Mouse (Mus musculus) inflammation-experienced regulatory T-cells, adult 6 months (primary cell): ENCODE data around the gene Ifrd2. TPM values are rescaled to one million over a fixed set of nuclear protein-coding genes. Genes with fewer than 3 reads are reported as not detected.
"Not testable (repeated sequence)": the region's sequence is repeated elsewhere in the genome, so short reads cannot be mapped to it uniquely, and the experiment has no call there.

Experiments
- ATAC-seq: one replicate; pipeline ENCODE4 v1.8.0; 2017
- polyA plus RNA-seq, 3 experiments: library from polyadenylated mRNA; unstranded; fragments of 100-300 nt; shearing (Covaris generic); gene quantifications; one replicate each; pipeline ENCODE4 v1.2.1; 2017

Gene Ifrd2
- polyA plus RNA-seq, 3 experiments from 2014 or later = 13.7 to 32.0 (median 31.7) TPM

DNA sequence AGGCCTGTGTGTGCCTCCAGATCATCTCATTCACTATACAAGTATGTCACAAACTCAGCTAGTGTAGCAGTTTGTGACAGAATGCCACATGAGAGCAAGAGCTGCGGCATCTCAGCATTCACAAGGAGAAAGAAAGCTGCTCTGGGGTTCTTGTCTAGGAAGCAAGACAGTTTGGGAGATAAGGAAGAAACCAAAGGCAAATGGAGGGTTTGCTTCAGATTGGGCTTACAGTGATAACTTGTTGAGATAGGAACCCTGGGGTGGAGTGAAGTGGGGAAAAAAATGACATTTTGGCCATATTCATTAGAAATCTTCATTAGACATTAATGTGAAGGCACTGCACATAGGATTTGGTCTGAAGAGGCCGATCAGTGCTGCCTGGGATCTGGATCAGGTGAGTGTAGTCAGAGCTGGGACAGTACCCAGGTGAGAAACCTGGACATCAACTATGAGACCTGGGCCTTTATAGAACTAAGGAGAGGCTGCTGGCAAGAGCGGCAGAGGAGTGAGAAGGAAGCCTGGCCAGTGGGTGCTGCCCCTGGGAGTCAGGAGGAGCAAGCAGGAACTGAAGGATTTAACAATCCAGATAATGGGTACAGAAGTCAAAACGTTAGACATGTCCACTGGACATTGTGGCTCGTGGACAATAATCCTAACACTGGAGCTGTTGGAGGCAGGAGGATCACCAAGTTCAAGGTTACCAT, 34.6 kb upstream of the Ifrd2 start:
- ATAC-seq = no peak

DNA sequence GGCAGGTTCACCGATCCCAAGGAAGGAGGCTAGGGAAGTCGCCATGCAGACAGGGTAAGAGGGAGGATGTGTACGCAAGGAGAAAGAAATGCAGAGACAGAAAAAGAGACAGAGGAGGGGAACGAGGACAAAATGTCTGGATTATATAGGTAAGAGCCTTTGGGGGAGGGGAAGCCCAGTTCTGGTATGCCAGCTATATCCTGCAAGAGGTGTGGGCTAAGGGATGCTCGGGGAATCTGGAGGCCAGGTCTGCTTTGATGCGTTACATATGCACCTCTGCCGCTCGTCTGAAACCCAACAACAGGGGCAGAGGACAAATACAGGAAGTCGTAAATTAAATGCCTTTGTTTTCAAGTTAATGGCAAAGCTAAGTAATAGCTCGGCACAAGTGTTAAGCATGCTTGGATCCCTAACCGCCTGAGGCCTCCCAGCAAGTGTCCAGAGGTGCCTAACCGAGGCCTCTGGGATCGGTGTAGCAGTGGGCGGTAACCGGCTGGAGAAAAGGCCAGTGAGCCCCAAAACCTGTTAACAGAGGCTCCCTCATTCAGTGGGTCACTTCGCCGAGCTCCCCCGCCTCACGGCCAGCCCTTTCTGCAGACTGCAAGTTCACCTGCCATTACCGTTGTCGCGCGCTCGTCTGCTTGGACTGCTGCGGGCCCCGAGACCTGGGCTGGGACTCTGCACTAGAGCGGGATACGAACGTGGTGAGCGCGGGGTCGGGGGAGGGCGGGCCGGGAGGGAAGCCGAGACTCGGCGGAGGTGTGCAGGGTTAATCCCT, 33.7 kb upstream of the Ifrd2 start:
- no peak for ATAC-seq

DNA sequence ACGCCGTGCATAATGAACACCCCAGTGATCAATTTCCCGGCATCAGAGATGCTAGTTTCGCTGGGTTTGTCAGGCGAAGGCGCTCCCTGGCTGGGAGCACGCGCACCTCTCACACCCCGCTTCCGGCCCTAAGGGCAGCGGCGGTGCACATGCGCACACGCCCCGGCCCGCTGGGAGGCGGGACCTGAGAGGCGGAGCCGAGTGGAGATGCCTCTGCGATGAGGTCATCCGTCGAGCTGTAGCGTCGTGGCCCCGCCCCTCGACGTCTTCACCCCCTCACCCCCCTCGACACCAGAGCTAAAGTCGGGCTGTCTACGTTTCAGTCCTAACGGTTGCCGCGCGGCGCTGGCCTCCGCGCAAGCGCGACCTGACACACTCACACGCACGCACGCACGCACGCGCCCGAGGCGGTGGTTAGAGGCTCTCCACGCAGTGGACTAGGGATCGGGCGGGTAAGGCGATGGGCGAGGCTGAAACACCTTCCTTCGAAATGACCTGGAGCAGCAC, 33.1 kb upstream of the Ifrd2 start:
- ATAC-seq = peak; percentile 74

DNA sequence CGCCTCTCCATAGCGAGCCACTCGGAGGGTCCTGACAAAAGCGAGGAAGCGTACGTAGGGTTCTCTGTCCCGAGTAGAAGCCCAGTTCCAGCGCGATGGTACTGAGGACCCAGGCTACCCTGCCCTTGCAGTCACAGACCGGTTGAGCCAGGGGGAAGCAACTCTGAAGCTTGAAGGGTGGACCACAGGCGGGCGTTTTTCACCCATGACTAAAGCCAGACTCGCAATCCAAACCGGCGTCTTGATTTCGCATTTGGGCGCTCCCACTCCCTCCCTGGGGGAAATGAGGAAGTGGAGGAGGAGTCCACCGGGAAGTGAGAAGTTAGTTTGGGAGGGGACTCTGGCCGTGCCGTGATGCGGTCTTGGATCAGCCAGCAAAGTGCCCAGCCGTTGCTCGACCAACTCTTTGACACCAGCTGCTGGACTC, 32.4 kb upstream of the Ifrd2 start:
- ATAC-seq = no peak

DNA sequence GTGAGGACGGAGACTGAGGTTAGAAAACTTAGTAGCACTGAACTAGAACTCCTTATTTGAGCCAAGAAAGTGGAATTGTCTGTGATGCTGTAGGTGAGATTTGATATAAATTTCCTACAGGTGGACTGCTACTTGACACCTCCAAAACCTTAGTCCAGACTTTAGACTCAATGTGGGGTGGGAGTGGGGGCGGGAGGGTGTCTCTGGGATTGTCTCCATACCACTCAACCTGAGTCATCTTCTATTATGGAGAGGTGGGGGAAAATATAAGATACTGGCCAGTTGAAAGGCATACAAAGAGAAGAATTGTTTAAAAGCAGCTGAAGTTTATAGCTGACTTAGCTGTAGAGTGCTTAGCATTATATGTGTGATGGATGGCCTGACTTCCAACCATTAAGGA, 31.7 kb upstream of the Ifrd2 start:
- no peak for ATAC-seq

- no peak for ATAC-seq
These were observed 31.1 kb upstream of the Ifrd2 start for GRCm38 (mm10) chr9:107556346-107556745.

- ATAC-seq = peak; percentile 97
These were observed 24.3 kb upstream of the Ifrd2 start, which contains the start of gene Tusc2 for GRCm38 (mm10) chr9:107563029-107563581. Gene Tusc2 (plus strand): TSS chr9:107563255.

GRCm38 (mm10) chr9:107565556-107565955, 21.9 kb upstream of the Ifrd2 start:
- ATAC-seq = not testable (repeated sequence)

DNA sequence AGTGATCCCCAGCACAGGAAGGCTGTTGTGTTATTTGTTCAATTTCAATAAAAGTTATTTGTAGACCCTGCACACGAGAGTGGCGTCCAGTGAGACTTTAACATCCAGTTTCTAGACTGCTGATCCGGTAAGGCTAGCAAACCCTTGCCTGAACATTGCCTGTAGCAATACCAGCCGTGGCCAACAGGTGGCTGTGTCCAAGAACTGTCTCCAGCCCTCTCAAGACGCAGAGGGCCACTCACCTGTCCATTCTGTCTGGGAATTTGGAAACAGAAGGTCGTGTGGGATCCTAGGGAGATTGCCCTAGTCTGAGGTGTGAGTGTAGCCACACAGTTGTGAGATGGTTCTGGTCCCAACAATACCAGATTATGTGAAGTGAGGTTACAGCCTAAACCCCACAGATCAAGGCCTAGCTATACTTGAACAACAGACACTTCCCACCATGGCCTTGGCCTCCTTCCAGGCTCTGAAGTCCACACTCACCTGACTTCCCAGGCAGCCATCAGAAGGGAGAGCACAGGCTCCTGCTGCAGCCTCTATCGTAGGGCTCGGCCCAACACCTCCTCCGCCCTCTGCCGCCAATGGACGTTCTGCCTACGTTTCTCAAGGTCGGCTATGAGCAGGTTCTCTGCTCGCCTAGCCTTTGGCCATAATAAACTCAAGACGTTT, 21.3 kb upstream of the Ifrd2 start:
- ATAC-seq = no peak

- no peak for ATAC-seq
These were observed 20.6 kb upstream of the Ifrd2 start for GRCm38 (mm10) chr9:107566855-107567254.

GRCm38 (mm10) chr9:107567702-107568319, 19.6 kb upstream of the Ifrd2 start, which contains the start of gene Hyal2:
Gene Hyal2 (plus strand): TSS chr9:107567945.
- no peak for ATAC-seq

- ATAC-seq = peak; percentile 87
These were observed 18.8 kb upstream of the Ifrd2 start for GRCm38 (mm10) chr9:107568331-107569261.

- peak; percentile 19 for ATAC-seq
These were observed 18.2 kb upstream of the Ifrd2 start for GRCm38 (mm10) chr9:107569270-107569669.

DNA sequence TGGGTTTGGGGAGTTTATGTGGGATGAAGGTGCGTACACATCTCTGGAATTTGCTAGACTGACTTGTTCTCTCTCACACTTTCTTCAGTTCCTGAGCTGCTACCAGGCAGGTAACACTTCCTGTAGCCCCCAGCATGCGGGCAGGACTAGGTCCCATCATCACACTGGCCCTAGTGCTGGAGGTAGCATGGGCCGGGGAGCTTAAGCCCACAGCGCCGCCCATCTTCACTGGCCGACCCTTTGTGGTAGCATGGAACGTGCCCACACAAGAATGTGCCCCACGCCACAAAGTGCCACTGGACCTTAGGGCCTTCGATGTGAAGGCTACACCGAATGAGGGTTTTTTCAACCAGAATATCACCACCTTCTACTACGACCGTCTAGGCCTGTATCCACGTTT, 17.4 kb upstream of the Ifrd2 start:
- ATAC-seq = no peak

GRCm38 (mm10) chr9:107570845-107571244, 16.6 kb upstream of the Ifrd2 start:
- ATAC-seq = no peak

GRCm38 (mm10) chr9:107571534-107572326, 15.7 kb upstream of the Ifrd2 start:
- ATAC-seq = no peak

GRCm38 (mm10) chr9:107572327-107572662, 15.1 kb upstream of the Ifrd2 start:
- no peak for ATAC-seq

- ATAC-seq = not testable (repeated sequence)
These were observed 13.7 kb upstream of the Ifrd2 start for GRCm38 (mm10) chr9:107573774-107574173.

DNA sequence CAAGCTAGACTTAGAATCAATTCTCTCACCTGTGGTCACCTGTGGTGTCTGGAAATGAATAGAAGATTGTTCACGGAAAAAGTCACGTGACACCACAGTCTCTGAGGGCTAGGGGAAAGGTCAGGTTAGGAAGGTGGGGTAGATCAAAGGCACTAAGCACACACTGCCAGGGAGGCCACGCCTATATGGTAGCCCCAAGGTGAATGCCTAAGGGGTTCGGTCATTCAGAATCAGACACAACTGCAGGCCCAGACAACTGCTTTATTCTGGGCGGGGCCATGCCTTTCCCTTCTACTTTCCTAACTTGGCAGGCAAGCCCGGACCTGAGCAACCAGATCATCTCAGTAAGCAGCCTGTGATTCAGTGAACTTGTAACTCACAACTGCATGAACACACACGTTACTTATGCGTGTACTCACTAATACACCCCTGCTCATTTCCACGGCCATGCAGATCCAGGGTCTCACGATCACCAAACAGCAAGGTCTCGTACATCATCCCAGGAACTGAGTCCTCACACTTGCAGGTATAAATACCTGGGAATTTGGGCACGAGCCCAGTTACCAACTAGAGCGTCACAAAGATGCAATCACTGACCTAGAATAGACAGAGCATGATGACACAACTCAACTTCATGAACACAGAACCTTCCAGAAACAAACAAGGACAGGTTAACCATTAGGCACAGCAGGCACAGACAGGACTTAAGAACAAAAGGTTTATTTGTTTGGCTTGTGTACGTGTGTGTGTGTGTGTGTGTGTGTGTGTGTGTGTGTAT, 11.7 kb upstream of the Ifrd2 start:
- ATAC-seq = no peak
